Mouse (Mus musculus): ENCODE results near the gene Acox1. TPM values are rescaled to one million over a fixed set of nuclear protein-coding genes. Genes with fewer than 3 reads are reported as not detected.
A peak's percentile ranks its signal among the peaks of the same experiment; 100 is the strongest.

The Acox1 gene
- polyA plus RNA-seq, 1 experiment from 2014 or later = 67.5 TPM

- peaks cover 7% of the 10 kb centered on the region for H3K27me3 ChIP-seq (ENCODE audit: control insufficient read depth, insufficient read depth, low read length)
- WGBS = 21% methylated on average over 16 of the region's 17 CpGs
- no peak for ATAC-seq (ENCODE audit: low FRiP score)
- DNase-seq (ENCODE audit: low spot score) = no peak
- H3K9me3 ChIP-seq (ENCODE audit: control insufficient read depth, low read length) = no peaks in the 10 kb centered on the region
- H3K4me1 ChIP-seq (replicated peaks; ENCODE audit: control insufficient read depth, insufficient read depth, low read length) = no peaks in the 10 kb centered on the region
- no peak overlapping the region for H3K27ac ChIP-seq
- no peak overlapping the region for H3K4me3 ChIP-seq (replicated peaks; ENCODE audit: low read length)
- no peaks in the 10 kb centered on the region for H3K36me3 ChIP-seq (replicated peaks; ENCODE audit: control insufficient read depth, insufficient read depth)
- no peak overlapping the region for H3K9ac ChIP-seq
- peak overlapping the region; percentile 31 for H3K4me2 ChIP-seq (replicated peaks)
These were observed 33.6 kb upstream of the Acox1 start for GRCm38 (mm10) chr11:116232427-116232826.

GRCm38 (mm10) chr11:116228699-116229098 is 29.9 kb upstream of the Acox1 start:
- WGBS = 81% methylated on average over 4 of the region's 4 CpGs
- H3K27me3 ChIP-seq (ENCODE audit: control insufficient read depth, insufficient read depth, low read length) = peaks cover 14% of the 10 kb centered on the region
- H3K4me2 ChIP-seq (replicated peaks) = no peak overlapping the region
- H3K4me3 ChIP-seq (replicated peaks; ENCODE audit: low read length) = no peak overlapping the region
- no peak overlapping the region for H3K9ac ChIP-seq
- no peaks in the 10 kb centered on the region for H3K9me3 ChIP-seq (ENCODE audit: control insufficient read depth, low read length)
- ATAC-seq (ENCODE audit: low FRiP score) = no peak
- H3K27ac ChIP-seq = no peak overlapping the region
- no peaks in the 10 kb centered on the region for H3K4me1 ChIP-seq (replicated peaks; ENCODE audit: control insufficient read depth, insufficient read depth, low read length)
- DNase-seq (ENCODE audit: low spot score) = no peak
- H3K36me3 ChIP-seq (replicated peaks; ENCODE audit: control insufficient read depth, insufficient read depth) = no peaks in the 10 kb centered on the region

- 2% methylated on average over 2 of the region's 2 CpGs for WGBS
- peak; percentile 70 for DNase-seq (ENCODE audit: low spot score)
- no peak overlapping the region for H3K4me2 ChIP-seq (replicated peaks)
- no peak overlapping the region for H3K4me3 ChIP-seq (replicated peaks; ENCODE audit: low read length)
- H3K36me3 ChIP-seq (replicated peaks; ENCODE audit: control insufficient read depth, insufficient read depth) = no peaks in the 10 kb centered on the region
- H3K27me3 ChIP-seq (ENCODE audit: control insufficient read depth, insufficient read depth, low read length) = peaks cover 30% of the 10 kb centered on the region
- peaks cover 4% of the 10 kb centered on the region; the same call in 1 of the 2 replicates for H3K9me3 ChIP-seq (ENCODE audit: control insufficient read depth, low read length)
- no peak overlapping the region for H3K27ac ChIP-seq
- H3K9ac ChIP-seq = no peak overlapping the region
- H3K4me1 ChIP-seq (replicated peaks; ENCODE audit: control insufficient read depth, insufficient read depth, low read length) = no peaks in the 10 kb centered on the region
- no peak for ATAC-seq (ENCODE audit: low FRiP score)
These were observed 27.6 kb upstream of the Acox1 start for GRCm38 (mm10) chr11:116226414-116226813.

GRCm38 (mm10) chr11:116222740-116223059 is 23.9 kb upstream of the Acox1 start:
- H3K36me3 ChIP-seq (replicated peaks; ENCODE audit: control insufficient read depth, insufficient read depth) = no peaks in the 10 kb centered on the region
- ATAC-seq (ENCODE audit: low FRiP score) = no peak
- DNase-seq (ENCODE audit: low spot score) = no peak
- WGBS = 18% methylated on average over 23 of the region's 23 CpGs
- peaks cover 7% of the 10 kb centered on the region; the same call in 1 of the 2 replicates for H3K9me3 ChIP-seq (ENCODE audit: control insufficient read depth, low read length)
- no peaks in the 10 kb centered on the region for H3K4me1 ChIP-seq (replicated peaks; ENCODE audit: control insufficient read depth, insufficient read depth, low read length)
- peak overlapping the region; percentile 15 for H3K4me3 ChIP-seq (replicated peaks; ENCODE audit: low read length)
- peak overlapping the region; percentile 49 for H3K4me2 ChIP-seq (replicated peaks)
- peaks cover 43% of the 10 kb centered on the region for H3K27me3 ChIP-seq (ENCODE audit: control insufficient read depth, insufficient read depth, low read length)
- H3K27ac ChIP-seq = no peak overlapping the region
- peak overlapping the region; percentile 12; the same call in 1 of the 2 replicates for H3K9ac ChIP-seq

GRCm38 (mm10) chr11:116221931-116222739 is 23.3 kb upstream of the Acox1 start:
- peak overlapping the region; percentile 12; the same call in 1 of the 2 replicates for H3K9ac ChIP-seq
- peak overlapping the region; percentile 49 for H3K4me2 ChIP-seq (replicated peaks)
- peaks cover 43% of the 10 kb centered on the region for H3K27me3 ChIP-seq (ENCODE audit: control insufficient read depth, insufficient read depth, low read length)
- WGBS = 9% methylated on average over 53 of the region's 53 CpGs
- H3K36me3 ChIP-seq (replicated peaks; ENCODE audit: control insufficient read depth, insufficient read depth) = no peaks in the 10 kb centered on the region
- no peaks in the 10 kb centered on the region for H3K4me1 ChIP-seq (replicated peaks; ENCODE audit: control insufficient read depth, insufficient read depth, low read length)
- peak overlapping the region; percentile 15 for H3K4me3 ChIP-seq (replicated peaks; ENCODE audit: low read length)
- peaks cover 7% of the 10 kb centered on the region; the same call in 1 of the 2 replicates for H3K9me3 ChIP-seq (ENCODE audit: control insufficient read depth, low read length)
- no peak overlapping the region for H3K27ac ChIP-seq
- DNase-seq (ENCODE audit: low spot score) = no peak
- no peak for ATAC-seq (ENCODE audit: low FRiP score)

GRCm38 (mm10) chr11:116219885-116220284 is 21.0 kb upstream of the Acox1 start:
- Histone ChIP-seq H3K27me3 (ENCODE audit: control insufficient read depth, insufficient read depth, low read length) (peaks cover 43% of the 10 kb centered on the region), H3K9ac (no peak overlapping the region), H3K4me1 (replicated peaks; ENCODE audit: control insufficient read depth, insufficient read depth, low read length) (no peaks in the 10 kb centered on the region), H3K4me2 (replicated peaks) (no peak overlapping the region), H3K27ac (no peak overlapping the region), H3K4me3 (replicated peaks; ENCODE audit: low read length) (no peak overlapping the region), H3K36me3 (replicated peaks; ENCODE audit: control insufficient read depth, insufficient read depth) (no peaks in the 10 kb centered on the region), H3K9me3 (ENCODE audit: control insufficient read depth, low read length) (peaks cover 7% of the 10 kb centered on the region; the same call in 1 of the 2 replicates)
- DNase-seq (ENCODE audit: low spot score) (peak; percentile 62), ATAC-seq (ENCODE audit: low FRiP score) (no peak)
- 36% methylated on average over 4 of the region's 4 CpGs for WGBS

GRCm38 (mm10) chr11:116218737-116219400 is 20.0 kb upstream of the Acox1 start:
- Histone ChIP-seq H3K27me3 (ENCODE audit: control insufficient read depth, insufficient read depth, low read length) (peaks cover 38% of the 10 kb centered on the region), H3K4me1 (replicated peaks; ENCODE audit: control insufficient read depth, insufficient read depth, low read length) (no peaks in the 10 kb centered on the region), H3K4me2 (replicated peaks) (no peak overlapping the region), H3K9ac (no peak overlapping the region), H3K9me3 (ENCODE audit: control insufficient read depth, low read length) (peaks cover 7% of the 10 kb centered on the region; the same call in 1 of the 2 replicates), H3K36me3 (replicated peaks; ENCODE audit: control insufficient read depth, insufficient read depth) (no peaks in the 10 kb centered on the region), H3K27ac (peak overlapping the region; percentile 66), H3K4me3 (replicated peaks; ENCODE audit: low read length) (no peak overlapping the region)
- ATAC-seq (ENCODE audit: low FRiP score) (peak; percentile 68; the same call in 1 of the 2 replicates), DNase-seq (ENCODE audit: low spot score) (peak; percentile 76)
- WGBS = 50% methylated on average over 7 of the region's 7 CpGs

- ATAC-seq (ENCODE audit: low FRiP score) (no peak), DNase-seq (ENCODE audit: low spot score) (no peak)
- Histone ChIP-seq H3K36me3 (replicated peaks; ENCODE audit: control insufficient read depth, insufficient read depth) (no peaks in the 10 kb centered on the region), H3K4me1 (replicated peaks; ENCODE audit: control insufficient read depth, insufficient read depth, low read length) (no peaks in the 10 kb centered on the region), H3K4me3 (replicated peaks; ENCODE audit: low read length) (no peak overlapping the region), H3K27me3 (ENCODE audit: control insufficient read depth, insufficient read depth, low read length) (peaks cover 32% of the 10 kb centered on the region), H3K27ac (peak overlapping the region; percentile 66), H3K9me3 (ENCODE audit: control insufficient read depth, low read length) (peaks cover 7% of the 10 kb centered on the region; the same call in 1 of the 2 replicates), H3K9ac (no peak overlapping the region), H3K4me2 (replicated peaks) (no peak overlapping the region)
- 70% methylated on average over 2 of the region's 2 CpGs for WGBS
These were observed 19.4 kb upstream of the Acox1 start for GRCm38 (mm10) chr11:116218263-116218662.

GRCm38 (mm10) chr11:116216549-116216948 is 17.7 kb upstream of the Acox1 start:
- WGBS = 85% methylated on average over 11 of the region's 11 CpGs
- Histone ChIP-seq H3K4me3 (replicated peaks; ENCODE audit: low read length) (no peak overlapping the region), H3K36me3 (replicated peaks; ENCODE audit: control insufficient read depth, insufficient read depth) (peaks cover 6% of the 10 kb centered on the region; the same call in 1 of the 2 replicates), H3K27ac (no peak overlapping the region), H3K27me3 (ENCODE audit: control insufficient read depth, insufficient read depth, low read length) (peaks cover 14% of the 10 kb centered on the region), H3K9ac (no peak overlapping the region), H3K9me3 (ENCODE audit: control insufficient read depth, low read length) (peaks cover 4% of the 10 kb centered on the region; the same call in 1 of the 2 replicates), H3K4me2 (replicated peaks) (no peak overlapping the region), H3K4me1 (replicated peaks; ENCODE audit: control insufficient read depth, insufficient read depth, low read length) (no peaks in the 10 kb centered on the region)
- ATAC-seq (ENCODE audit: low FRiP score) (no peak), DNase-seq (ENCODE audit: low spot score) (no peak)
